Mouse (Mus musculus): ENCODE data around the gene Atp2a1. TPM values are rescaled to one million over a fixed set of nuclear protein-coding genes. Genes with fewer than 3 reads are reported as not detected.

Atp2a1 gene
- total RNA-seq, 2 experiments from 2014 or later = 0.20 TPM; not detected in 1

DNA sequence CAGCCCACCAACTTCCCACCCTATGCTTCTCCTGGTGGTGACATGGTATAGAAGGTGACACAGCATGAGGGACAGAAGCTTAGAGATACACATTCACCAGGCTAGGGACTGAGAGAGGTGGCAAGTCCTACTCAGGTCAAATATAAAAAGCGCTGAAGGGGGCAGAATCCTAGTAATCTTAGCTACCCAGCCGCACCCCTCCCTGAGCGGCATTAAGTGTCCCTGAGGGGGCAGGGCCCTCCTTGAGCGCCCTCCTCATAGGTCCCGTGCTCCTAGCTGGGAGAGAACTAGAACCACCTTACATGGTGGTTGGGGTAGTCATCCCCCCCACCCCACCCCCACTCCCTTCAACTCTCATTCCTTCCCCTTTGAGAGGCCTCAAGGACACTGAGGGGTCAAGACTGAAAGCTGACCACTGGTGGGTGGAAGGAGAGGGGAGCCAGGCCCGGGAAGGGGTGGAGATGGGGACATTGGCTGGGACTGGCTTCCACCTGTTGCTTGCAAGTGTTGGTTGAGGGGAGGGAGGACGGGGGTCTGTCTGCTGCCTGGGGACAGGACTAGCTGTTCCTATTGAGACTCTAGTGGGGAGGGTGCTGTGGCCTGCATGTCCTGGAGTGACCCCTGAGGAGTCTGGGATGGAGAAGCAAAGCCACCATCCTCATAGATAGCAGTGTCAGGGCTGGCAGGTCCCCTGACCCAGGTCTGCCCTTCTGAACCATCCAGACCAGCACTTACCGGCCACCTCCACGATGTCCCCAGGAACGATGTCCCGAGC, 3.9 kb downstream of the Atp2a1 start:
- no peak for DNase-seq (ENCODE audit: extremely low spot score in 1 of 2, low spot score in 2 of 2)
- intact Hi-C loops (cut with DNase I) = no loop called here

GRCm38 (mm10) chr7:126458225-126458624, 4.7 kb downstream of the Atp2a1 start:
- intact Hi-C loops (cut with DNase I) = no loop called here
- DNase-seq (ENCODE audit: extremely low spot score in 1 of 2, low spot score in 2 of 2) = no peak

GRCm38 (mm10) chr7:126456382-126457266, 6.3 kb downstream of the Atp2a1 start:
- intact Hi-C loops (cut with DNase I) = no loop called here
- DNase-seq (ENCODE audit: extremely low spot score in 1 of 2, low spot score in 2 of 2) = no peak

GRCm38 (mm10) chr7:126455242-126455641, 7.7 kb downstream of the Atp2a1 start:
- no peak for DNase-seq (ENCODE audit: extremely low spot score in 1 of 2, low spot score in 2 of 2)
- intact Hi-C loops (cut with DNase I) = no loop called here

- intact Hi-C loops (cut with DNase I) = no loop called here
- no peak for DNase-seq (ENCODE audit: extremely low spot score in 1 of 2, low spot score in 2 of 2)
Measured at GRCm38 (mm10) chr7:126453861-126454260, 9.0 kb downstream of the Atp2a1 start.

DNA sequence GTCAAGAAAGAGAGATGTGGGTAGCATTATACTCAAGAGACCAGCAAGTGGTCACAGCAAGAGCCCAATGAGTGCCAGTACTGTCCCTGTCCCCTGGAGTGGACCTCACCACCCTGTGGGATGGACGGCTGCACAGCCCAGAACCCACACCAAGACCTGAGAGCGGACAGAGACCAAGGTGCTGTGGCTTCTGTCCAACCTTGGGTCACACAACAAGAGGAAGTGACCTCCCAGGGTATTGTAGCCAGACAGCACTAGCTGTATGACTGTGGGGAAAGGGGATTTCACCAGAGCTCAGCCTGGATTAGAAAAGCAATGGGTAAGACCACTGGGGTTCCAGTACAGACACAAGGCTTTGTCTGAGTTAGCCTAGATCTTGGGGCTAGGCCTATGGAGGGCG, 10.7 kb downstream of the Atp2a1 start:
- no peak for DNase-seq (ENCODE audit: extremely low spot score in 1 of 2, low spot score in 2 of 2)
- intact Hi-C loops (cut with DNase I) = no loop called here

GRCm38 (mm10) chr7:126450641-126451040, 12.3 kb downstream of the Atp2a1 start:
- intact Hi-C loops (cut with DNase I) = no loop called here
- no peak for DNase-seq (ENCODE audit: extremely low spot score in 1 of 2, low spot score in 2 of 2)

GRCm38 (mm10) chr7:126449991-126450390, 12.9 kb downstream of the Atp2a1 start:
- intact Hi-C loops (cut with DNase I) = no loop called here
- no peak for DNase-seq (ENCODE audit: extremely low spot score in 1 of 2, low spot score in 2 of 2)

DNA sequence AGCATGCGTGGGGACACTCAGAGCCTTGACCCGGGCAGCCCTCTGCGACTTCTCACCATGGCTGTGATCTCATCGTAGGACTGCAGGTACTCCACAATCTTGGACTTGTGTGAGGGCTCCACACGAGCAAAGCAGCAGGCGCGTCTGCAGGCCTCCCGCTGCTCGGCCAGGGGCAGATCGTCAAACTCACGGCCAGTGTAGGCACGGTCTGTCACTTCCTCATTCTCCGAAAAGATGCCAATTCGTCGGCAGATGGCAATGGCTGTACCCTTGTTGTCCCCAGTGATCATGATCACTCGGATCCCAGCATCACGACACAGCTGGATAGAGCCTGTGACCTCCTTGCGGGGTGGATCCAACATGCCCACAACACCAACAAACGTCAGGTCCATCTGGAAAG, 14.4 kb downstream of the Atp2a1 start:
- intact Hi-C loops (cut with DNase I) = no loop called here
- DNase-seq (ENCODE audit: extremely low spot score in 1 of 2, low spot score in 2 of 2) = no peak

GRCm38 (mm10) chr7:126446217-126446616, 16.7 kb downstream of the Atp2a1 start:
- no peak for DNase-seq (ENCODE audit: extremely low spot score in 1 of 2, low spot score in 2 of 2)
- intact Hi-C loops (cut with DNase I) = no loop called here

DNA sequence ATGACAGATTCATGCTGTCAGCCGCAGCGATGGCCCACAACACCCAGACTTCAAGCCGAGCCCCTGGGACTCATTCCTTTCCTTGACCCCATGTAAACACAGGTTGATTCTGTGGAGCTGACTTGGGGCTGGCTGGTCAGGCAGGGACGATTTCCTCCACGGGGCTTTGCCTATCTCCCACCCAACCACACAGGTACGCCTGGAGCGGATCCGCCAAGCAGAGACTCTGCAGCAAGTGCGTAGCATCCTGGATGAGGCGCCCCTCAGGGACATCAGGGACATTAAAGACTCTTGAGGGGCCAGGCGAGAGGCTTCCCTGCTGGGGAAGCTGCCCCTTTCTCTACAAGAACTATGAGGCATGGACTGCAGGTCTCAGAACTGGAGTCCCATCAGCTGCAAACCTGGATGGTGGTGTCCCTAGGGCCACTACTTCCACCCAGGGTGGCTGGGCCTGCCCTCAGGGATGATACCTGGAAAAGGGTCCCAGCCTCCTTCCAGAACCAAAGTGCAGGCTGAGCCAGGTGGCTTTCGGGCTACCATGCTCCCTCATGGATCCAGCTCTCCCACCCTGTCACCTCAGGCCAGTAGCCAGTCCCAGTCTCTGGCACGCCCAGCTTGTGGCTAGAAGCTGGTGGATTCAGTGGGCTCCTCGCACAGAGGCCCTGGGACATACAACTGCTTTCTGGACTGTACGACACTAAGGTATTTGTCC, 17.6 kb downstream of the Atp2a1 start:
- intact Hi-C loops (cut with DNase I) = no loop called here
- DNase-seq (ENCODE audit: extremely low spot score in 1 of 2, low spot score in 2 of 2) = no peak

DNA sequence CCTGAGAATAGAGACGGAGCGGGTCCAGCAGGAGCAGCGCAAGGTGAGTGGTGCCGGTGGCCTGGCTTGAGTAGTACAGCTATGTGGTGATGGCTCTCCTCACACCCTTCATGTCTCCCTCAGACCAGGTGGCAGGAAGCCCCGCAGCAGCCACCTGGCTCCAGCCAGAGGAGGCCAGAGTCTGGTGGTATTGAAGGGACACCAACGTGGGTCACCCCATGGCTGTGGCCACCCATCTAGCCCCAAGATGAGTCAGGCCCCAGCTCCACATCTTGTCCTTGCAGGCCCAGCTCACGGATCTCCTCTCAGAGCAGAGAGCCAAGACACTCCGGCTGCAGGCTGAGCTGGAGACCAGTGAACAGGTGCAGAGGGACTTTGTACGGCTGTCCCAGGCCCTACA, 18.4 kb downstream of the Atp2a1 start:
- no peak for DNase-seq (ENCODE audit: extremely low spot score in 1 of 2, low spot score in 2 of 2)

DNA sequence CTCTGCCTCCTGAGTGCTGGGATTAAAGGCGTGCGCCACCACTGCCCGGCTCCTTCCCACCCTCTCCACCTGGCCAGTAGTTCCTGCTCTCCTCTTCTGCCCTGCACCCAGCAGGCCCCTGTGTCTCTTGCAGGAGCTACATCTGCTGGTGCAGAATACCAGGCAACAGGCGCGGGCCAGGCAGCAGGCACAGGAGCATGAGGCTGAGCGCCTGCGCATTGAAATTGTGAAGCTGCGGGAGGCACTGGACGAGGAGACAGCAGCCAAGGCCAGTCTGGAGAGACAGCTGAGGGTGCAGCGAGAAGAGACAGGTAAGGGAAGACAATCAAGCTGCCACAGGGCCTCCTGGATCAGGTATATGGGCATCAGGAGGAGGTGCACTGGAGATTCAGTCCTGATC, 18.9 kb downstream of the Atp2a1 start:
- no peak for DNase-seq (ENCODE audit: extremely low spot score in 1 of 2, low spot score in 2 of 2)
- intact Hi-C loops (cut with DNase I) = no loop called here

More for the DNA sequence above, 18.4 kb downstream of the Atp2a1 start:
- intact Hi-C loops (cut with DNase I) = no loop called here

- no peak for DNase-seq (ENCODE audit: extremely low spot score in 1 of 2, low spot score in 2 of 2)
- intact Hi-C loops (cut with DNase I) = no loop called here
Measured at GRCm38 (mm10) chr7:126440134-126440533, 22.8 kb downstream of the Atp2a1 start.

GRCm38 (mm10) chr7:126436851-126437250, 26.1 kb downstream of the Atp2a1 start:
- peak in 1 of 2 experiments; percentile 68 for DNase-seq (ENCODE audit: extremely low spot score in 1 of 2, low spot score in 2 of 2)
- intact Hi-C loops (cut with DNase I) = no loop called here

GRCm38 (mm10) chr7:126435801-126436200, 27.1 kb downstream of the Atp2a1 start:
- DNase-seq (ENCODE audit: extremely low spot score in 1 of 2, low spot score in 2 of 2) = no peak
- intact Hi-C loops (cut with DNase I) = no loop called here

GRCm38 (mm10) chr7:126434726-126435125, 28.2 kb downstream of the Atp2a1 start:
- no peak for DNase-seq (ENCODE audit: extremely low spot score in 1 of 2, low spot score in 2 of 2)
- intact Hi-C loops (cut with DNase I) = no loop called here

DNA sequence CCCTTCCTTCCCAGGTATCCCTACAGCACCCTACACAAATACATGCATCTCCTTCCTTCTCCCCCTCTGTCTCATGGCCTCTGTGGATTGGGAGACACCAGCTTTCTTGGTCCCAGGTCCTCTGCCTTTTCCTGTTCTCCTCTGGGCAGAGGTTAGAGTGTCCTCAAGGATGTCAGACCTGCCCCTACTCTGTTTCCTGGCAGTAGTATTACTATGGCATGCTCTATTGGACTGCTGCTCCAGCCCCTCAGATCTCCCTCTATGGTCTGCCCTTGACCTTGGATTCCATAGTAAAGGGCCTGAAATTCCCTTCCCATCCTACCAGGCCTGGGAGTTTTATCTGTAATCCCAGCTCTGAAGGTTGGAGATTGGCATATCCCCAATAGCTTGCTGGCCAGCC, 32.7 kb downstream of the Atp2a1 start:
- DNase-seq (ENCODE audit: extremely low spot score in 1 of 2, low spot score in 2 of 2) = no peak
- intact Hi-C loops (cut with DNase I) = no loop called here

GRCm38 (mm10) chr7:126429503-126429898, 33.4 kb downstream of the Atp2a1 start:
- no peak for DNase-seq (ENCODE audit: extremely low spot score in 1 of 2, low spot score in 2 of 2)
- intact Hi-C loops (cut with DNase I) = no loop called here

Measured in left cerebral cortex, postnatal 10 days (tissue).